Mouse (Mus musculus): ENCODE measurements at regions not wholly inside any gene's neighbourhood (a gene's known extent, or its start where the extent isn't known, plus 50 kb on each side); places are given as distances from the start of the nearest gene placed in this dataset.

DNA sequence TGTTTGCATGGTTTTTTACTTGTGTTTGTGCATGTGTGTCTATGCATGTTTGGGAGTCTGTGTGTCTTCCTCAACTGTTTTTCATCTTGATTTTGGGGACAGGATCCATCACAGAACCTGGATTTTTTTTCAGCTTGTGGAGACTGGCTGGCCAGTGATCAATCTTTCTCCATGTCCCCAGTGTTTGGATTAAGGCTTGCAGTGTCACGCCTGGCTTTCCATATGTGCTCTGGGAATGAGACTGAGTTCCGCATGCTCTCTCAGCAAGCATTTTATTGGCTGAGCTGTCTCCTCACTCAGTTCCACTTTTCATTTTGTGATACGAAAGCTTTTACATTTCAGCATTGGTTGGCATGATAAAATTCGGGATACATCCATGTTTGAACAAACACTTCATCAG, 740.1 kb upstream of the Frg1 start:
- intact Hi-C loops (cut with DNase I), result no loop called here
- DNase-seq (ENCODE audit: low spot score), result no peak

DNA sequence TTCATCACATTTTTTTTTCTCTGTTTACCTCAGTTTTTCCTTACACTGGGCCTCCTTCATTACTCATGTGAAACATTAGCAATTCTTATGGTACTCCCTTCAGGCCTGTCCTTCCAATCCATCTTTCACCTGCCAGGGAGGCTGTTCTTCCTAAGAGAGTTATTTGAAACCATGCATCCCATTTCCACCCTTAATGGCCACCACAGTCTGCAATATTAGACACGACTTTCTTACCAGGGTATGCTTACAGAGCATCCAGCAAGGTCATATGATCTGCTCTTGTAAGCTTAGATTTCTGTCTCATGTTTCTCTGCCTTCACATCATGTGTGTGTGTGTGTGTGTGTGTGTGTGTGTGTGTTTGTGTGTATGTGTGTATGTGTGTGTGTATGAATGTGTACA, 739.7 kb upstream of the Frg1 start:
- DNase-seq (ENCODE audit: low spot score), result no peak
- intact Hi-C loops (cut with DNase I), result no loop called here

DNA sequence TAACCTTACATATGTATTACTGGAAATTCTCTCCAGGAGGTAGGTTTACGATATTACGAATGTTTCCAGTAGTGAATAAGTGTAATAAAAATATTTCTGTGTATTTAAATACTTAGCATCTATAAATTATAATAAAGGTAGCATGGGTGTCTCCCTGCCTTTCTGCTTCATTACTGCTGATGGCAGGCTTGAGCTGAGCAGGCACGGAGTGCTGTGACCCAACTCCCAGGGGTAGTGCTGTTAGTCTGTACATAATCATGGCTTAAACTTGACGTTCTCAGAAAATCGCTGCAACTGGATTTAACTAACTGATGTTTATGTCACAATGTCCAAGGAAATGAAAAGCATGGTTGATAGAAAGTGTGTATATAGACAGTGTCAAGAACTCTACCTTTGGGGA, 727.8 kb upstream of the Frg1 start:
- DNase-seq (ENCODE audit: low spot score), result no peak
- intact Hi-C loops (cut with DNase I), result no loop called here

- DNase-seq (ENCODE audit: low spot score), result no peak
- intact Hi-C loops (cut with DNase I), result no loop called here
These were observed 727.3 kb upstream of the Frg1 start for GRCm38 (mm10) chr8:42144220-42144619.

- DNase-seq (ENCODE audit: low spot score), result no peak
- intact Hi-C loops (cut with DNase I), result no loop called here
These were observed 690.7 kb upstream of the Frg1 start for GRCm38 (mm10) chr8:42107582-42107981.

- DNase-seq (ENCODE audit: low spot score), result no peak
- intact Hi-C loops (cut with DNase I), result no loop called here
These were observed 652.4 kb upstream of the Frg1 start for GRCm38 (mm10) chr8:42069314-42069713.

- intact Hi-C loops (cut with DNase I), result no loop called here
- no peak for DNase-seq (ENCODE audit: low spot score)
These were observed 626.7 kb upstream of the Frg1 start for GRCm38 (mm10) chr8:42043526-42043925.

DNA sequence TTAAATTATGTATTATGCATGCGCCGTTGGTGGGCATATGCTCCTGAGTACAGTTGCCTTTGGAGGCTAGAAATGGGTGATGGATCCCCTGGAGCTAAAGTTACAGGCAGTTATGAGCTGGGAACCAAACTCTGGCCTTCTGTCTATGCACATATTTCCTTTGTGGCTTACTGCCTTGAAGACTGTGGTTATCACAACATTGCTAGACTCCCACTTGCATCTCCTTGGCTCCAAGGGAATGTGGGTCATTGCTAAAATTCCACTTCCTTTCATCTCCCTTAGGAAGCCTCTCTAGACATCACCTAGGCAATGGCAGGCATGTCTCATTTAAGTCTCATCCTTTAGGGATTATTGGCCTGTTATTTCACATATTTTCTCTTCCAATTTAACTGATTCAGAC, 622.4 kb upstream of the Frg1 start:
- intact Hi-C loops (cut with DNase I), result no loop called here
- DNase-seq (ENCODE audit: low spot score), result no peak

GRCm38 (mm10) chr8:42026934-42027333, 610.1 kb upstream of the Frg1 start:
- no peak for DNase-seq (ENCODE audit: low spot score)
- intact Hi-C loops (cut with DNase I), result no loop called here

- intact Hi-C loops (cut with DNase I), result no loop called here
- DNase-seq (ENCODE audit: low spot score), result no peak
These were observed 600.9 kb upstream of the Frg1 start for GRCm38 (mm10) chr8:42017786-42018185.

DNA sequence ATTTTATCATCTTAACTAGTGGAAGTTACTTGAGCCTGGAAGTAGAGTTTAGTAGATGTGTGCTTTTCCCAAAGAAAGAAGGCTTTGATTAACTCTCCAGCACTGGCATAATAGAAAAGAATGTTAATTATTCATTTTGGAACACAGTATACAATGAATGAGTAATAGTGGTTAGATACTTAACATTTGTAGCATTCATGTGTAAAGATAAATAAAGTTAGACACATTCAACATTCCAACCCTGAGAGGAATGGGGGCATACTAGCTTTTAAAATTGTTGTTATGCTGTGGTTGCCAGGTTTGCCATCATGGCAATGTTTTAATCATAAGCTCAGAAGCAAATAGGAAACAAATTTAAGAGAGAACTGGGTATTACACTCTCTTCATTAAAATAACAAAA, 586.3 kb upstream of the Frg1 start:
- no peak for DNase-seq (ENCODE audit: low spot score)
- intact Hi-C loops (cut with DNase I), result no loop called here

DNA sequence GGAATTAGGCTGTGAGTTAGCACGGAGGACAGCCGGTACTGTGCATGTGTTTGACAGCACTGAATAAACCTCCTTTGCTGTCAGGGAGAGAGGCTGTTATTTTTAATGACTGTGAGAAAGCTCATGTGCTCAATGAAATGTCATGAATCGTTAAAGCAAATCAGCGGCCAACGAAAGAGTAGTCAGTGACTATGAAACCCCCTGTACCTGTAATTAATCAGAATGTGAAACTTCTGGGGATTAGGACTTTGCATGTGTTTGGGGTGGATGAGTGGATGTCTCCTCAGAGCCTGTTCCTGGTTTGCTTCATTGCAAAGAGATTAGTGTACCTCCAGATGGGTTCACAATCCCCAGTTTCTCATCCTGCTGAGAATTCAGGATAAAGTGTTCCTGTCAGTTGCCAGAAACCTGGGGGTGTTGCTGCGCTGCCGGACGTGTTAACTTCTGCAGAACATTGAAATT, 572.2 kb upstream of the Frg1 start:
- intact Hi-C loops (cut with DNase I), result no loop called here
- DNase-seq (ENCODE audit: low spot score), result no peak

GRCm38 (mm10) chr8:41988216-41988615, 571.3 kb upstream of the Frg1 start:
- no peak for DNase-seq (ENCODE audit: low spot score)
- intact Hi-C loops (cut with DNase I), result no loop called here

GRCm38 (mm10) chr8:41987417-41987816, 570.5 kb upstream of the Frg1 start:
- intact Hi-C loops (cut with DNase I), result no loop called here
- DNase-seq (ENCODE audit: low spot score), result no peak

GRCm38 (mm10) chr8:41972416-41972815, 555.5 kb upstream of the Frg1 start:
- intact Hi-C loops (cut with DNase I), result no loop called here
- DNase-seq (ENCODE audit: low spot score), result no peak

DNA sequence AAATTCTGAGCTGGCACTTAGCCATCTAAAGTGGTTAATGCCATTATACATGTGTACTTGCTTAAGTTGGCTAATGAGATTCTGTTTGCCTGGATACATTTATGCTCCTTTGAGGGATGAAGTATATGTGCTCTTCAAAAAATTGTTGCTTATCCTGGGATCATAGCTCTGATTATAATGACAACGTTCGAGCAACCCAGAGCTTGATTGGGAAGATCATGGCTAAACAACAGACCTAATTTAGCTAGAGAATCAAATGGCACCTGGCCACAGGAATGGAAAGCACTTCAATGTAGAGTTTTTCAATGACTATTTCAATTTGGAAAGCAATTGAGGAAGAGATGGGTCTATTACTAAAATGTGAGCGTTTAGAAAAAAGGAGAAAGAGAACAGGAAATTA, 553.7 kb upstream of the Frg1 start:
- no peak for DNase-seq (ENCODE audit: low spot score)
- intact Hi-C loops (cut with DNase I), result no loop called here

- intact Hi-C loops (cut with DNase I), result no loop called here
These were observed 552.5 kb upstream of the Frg1 start for GRCm38 (mm10) chr8:41969408-41969807.

DNA sequence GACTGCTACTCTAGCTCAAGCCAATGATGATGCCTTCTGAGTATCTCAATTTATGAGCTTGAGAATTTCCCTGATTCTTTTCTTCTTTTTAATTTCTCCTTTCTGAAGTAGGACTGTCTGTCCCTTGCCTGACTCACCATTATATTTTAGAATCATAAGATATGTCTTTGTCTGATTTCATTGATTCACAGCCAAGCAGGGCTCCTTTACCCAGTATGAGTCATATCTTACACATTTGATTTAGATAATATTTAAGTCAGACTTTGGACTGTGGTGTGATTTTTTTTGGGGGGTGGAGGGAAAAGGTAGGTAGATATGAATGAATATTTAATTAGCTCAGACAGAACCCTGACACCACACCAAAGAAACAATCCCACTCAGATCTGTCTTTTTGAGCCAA, 547.2 kb upstream of the Frg1 start:
- intact Hi-C loops (cut with DNase I), result no loop called here
- DNase-seq (ENCODE audit: low spot score), result no peak

More at GRCm38 (mm10) chr8:41969408-41969807, 552.5 kb upstream of the Frg1 start:
- DNase-seq (ENCODE audit: low spot score), result no peak

GRCm38 (mm10) chr8:41956878-41957277, 540.0 kb upstream of the Frg1 start:
- DNase-seq (ENCODE audit: low spot score), result no peak
- intact Hi-C loops (cut with DNase I), result no loop called here

DNA sequence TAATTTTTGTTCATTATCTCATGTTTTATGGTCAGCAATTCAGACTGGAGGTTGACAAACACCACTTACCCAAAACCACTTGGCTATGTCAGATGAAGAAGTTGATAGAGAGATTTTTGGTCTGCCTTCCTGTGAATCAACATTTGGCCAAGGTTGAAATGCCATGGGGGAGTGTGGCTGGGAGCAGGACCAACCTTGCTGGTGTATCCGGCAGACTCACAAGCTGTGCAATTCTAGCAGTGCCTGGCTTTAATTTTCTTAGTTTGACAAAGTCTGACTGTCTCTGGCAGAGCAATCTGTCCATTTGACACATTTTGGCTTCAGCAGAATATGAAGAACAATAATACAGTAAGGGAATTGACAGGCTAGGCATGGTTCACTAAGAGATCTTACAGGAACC, 533.9 kb upstream of the Frg1 start:
- DNase-seq (ENCODE audit: low spot score), result no peak
- intact Hi-C loops (cut with DNase I), result no loop called here

- no peak for DNase-seq (ENCODE audit: low spot score)
- intact Hi-C loops (cut with DNase I), result no loop called here
These were observed 522.4 kb upstream of the Frg1 start for GRCm38 (mm10) chr8:41939298-41939697.

DNA sequence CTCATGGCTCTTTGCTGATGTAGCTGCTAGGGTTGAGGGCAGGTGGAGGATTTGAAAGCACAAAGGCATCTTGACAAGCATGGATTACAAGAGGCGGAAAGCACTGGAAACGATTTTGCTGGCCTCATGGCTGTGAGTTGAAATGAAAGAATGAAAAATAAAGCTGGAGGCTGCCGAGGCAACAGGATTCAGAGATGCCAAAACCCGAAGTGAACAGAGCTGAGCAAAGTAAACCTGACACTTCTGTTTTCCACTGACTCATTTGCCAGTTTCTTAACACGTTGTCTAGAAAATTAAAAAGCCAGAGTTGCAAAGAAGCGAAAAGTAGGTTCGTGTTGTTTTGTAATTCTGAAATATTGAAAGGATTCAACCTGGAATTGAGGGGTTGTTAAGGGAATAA, 504.2 kb upstream of the Frg1 start:
- DNase-seq (ENCODE audit: low spot score), result no peak
- intact Hi-C loops (cut with DNase I), result no loop called here

DNA sequence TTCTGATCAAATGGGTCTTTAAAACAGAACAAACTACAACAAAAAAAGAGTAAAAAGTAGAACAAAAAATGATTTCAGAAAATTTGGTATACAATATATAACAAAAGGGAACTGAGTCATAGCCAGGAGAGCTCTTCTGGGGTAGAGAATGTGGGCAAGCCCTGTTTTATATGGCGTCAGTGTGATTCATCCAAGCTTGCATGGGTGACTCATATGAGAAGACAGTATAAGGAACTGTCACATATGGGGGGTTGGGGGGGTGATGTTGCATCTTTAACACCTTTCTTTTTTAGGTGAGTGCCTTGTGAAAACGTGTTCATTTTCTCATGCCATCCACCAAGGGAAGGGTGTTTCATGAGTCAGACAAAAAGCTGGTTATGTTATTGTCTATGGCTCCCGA, 503.7 kb upstream of the Frg1 start:
- no peak for DNase-seq (ENCODE audit: low spot score)
- intact Hi-C loops (cut with DNase I), result no loop called here

All from heart, postnatal 25 days (tissue).